Mouse (Mus musculus) activated CD4-positive, CD25-positive, alpha-beta regulatory T cell, adult 4 months (primary cell): Measurements from ENCODE around the gene Usp37. TPM values are rescaled to one million over a fixed set of nuclear protein-coding genes. Genes with fewer than 3 reads are reported as not detected.

ENCODE experiments used
- ATAC-seq: one replicate; pipeline ENCODE4 v1.8.0; 2017
- polyA plus RNA-seq, 2 experiments: library from polyadenylated mRNA; unstranded; fragments of 100-300 nt; shearing (Covaris generic); gene quantifications; one replicate each; pipeline ENCODE4 v1.2.1; 2017

Usp37 gene
- polyA plus RNA-seq, 2 experiments from 2014 or later = 19.6 to 27.0 TPM

GRCm38 (mm10) chr1:74396456-74397222, 147.4 kb downstream of the Usp37 start:
- ATAC-seq = peak; percentile 3

DNA sequence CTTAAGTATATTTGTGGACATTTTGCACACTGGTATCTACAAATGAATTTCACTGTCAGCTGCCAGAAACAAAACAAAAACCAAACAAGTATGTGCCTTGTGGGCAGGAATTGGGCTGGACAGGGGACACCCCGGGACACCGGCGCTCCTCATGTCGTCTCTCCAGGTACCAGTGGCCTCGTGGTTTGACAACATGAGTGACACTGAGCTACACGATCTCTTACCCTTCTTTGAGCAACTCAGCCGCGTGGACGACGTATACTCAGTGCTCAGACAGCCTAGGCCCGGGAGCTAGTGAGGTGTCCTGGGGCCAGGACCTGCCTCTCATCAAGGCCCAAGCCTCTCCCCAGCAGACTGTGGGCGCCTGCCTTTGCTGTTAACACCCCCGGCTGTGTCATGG, 148.8 kb downstream of the Usp37 start:
- ATAC-seq = no peak

- ATAC-seq = no peak
These were observed 149.2 kb downstream of the Usp37 start for GRCm38 (mm10) chr1:74394858-74395257.

- no peak for ATAC-seq
These were observed 149.8 kb downstream of the Usp37 start for GRCm38 (mm10) chr1:74394311-74394710.

DNA sequence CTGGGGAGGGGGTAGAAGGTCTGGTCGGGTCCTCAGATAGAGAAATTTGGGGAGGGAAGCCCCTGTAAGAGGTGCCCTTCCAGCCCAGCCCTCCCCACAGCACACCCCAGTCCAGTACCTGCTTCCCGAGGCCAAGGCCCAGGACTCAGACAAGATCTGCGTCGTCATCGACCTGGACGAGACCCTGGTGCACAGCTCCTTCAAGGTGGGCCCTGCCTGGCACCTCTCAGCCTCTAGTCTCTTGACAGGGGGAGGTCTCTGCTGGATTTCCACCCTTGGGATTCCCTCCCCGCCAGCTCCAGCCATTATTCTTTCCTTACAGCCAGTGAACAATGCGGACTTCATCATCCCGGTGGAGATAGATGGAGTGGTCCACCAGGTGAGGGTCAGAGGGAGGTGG, 150.4 kb downstream of the Usp37 start:
- ATAC-seq = no peak

DNA sequence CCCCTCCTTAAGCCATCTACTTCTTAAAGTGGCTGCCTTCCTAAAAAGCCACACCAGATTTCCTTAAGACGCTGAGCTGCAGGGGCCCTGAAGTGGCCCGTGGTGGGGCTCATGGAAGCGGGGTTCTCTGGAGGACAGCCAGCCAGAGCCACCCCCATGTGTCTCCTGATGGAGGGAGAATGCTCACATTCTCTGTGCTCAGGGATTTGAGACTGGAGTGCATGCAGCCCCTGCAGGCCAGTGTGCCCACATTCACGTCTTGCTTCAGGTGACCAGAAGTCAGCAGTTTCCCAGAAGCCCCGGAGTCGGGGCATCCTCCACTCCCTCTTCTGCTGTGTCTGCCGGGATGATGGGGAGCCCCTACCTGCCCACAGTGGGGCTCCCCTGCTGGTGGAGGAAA, 151.1 kb downstream of the Usp37 start:
- no peak for ATAC-seq

DNA sequence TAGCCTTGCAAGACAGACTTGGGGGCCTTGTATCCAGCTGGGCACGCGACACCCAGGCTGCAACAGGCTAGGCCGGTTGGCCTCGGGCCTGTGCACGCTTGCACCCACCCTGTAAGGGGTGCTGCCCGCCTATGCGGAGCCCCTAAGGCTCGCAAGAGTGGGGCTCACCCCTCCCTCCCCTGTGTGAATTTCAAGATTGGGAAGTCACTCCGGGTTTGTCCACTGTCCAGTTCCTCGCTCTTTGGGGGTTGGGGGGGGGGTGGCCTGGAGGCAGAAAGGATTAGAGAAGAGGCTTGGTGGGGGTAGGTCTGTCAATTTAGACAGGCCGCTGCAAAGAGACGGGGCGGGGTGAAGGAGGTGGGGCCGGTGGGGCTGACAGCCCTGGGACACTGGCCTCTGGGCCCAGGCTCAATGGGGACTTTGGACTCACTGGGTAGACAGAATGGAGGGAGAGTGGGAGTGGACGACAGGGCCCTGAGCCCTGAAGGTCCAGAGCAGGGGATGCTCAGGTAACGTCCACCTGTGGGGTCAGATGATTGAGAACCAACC, 151.6 kb downstream of the Usp37 start:
- ATAC-seq = no peak

DNA sequence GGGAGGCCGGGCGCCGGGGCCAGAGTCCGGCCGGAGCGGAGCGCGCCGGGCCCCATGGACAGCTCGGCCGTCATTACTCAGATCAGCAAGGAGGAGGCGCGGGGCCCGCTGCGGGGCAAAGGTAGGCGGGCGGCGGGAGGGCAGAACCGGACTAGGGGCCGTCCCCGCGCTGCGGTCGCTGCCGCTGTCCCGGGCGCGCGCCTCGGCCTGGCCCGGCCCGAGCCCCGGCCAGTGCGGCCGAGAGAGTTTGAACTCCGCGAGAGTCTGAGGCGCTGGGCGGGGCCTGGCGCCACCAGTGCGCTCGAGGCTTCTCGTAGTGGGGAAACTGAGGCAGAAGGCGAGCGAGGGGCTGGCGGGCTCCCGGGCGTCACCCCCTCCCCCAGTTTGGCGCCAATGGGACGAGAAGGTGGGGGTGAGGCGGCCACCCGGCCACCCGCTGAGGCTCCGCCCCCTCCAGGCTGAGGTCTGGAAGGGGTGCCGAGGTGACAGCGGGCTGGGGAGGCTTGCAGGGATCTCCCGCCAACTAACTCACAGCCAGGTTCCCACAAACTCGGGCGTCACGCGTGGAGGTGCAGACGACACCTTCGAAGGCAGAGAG, 152.1 kb downstream of the Usp37 start:
- ATAC-seq = peak; percentile 6

DNA sequence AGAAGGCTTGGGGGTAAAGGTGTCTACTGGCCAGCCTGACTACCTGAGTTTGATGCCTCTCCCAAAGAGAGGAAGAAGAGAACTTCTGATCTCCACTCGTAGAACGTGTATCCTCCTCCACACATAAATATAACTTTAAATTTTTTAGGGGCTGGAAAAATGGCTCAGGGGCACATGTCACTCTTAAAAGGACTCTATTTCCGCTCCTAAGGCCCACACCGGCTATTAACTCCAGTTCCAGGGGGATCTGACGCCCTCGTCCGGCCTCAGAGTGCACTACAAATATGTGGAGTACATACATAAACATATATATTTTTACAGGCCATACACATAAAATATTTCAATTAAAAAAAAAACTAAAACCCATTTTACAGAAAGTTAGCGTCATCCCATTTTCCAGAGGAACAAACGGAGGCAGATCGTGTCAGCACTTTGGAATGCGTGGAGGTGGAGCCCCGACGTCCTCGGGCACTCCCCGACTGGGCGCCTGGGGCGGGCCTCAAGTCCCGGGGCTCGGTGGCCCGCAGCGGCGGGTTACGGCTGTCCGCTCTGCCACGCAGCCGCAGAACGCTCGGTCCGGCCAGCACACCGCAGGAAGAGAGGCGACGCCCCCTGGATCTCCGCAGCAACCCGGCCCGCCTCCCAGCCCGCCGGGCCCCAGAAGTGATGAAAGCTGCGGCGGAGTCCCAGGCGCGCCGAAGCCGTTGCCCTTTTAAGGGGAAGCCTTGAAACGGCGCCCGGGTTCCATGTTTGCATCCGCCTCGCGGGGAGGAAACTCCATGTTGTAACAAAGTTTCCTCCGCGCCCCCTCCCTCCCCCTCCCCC, 152.9 kb downstream of the Usp37 start, which contains the start of gene Ctdsp1:
Gene Ctdsp1 (plus strand): TSS at position 586 of the 825 bp plus-strand sequence.
- ATAC-seq = peak; percentile 51

DNA sequence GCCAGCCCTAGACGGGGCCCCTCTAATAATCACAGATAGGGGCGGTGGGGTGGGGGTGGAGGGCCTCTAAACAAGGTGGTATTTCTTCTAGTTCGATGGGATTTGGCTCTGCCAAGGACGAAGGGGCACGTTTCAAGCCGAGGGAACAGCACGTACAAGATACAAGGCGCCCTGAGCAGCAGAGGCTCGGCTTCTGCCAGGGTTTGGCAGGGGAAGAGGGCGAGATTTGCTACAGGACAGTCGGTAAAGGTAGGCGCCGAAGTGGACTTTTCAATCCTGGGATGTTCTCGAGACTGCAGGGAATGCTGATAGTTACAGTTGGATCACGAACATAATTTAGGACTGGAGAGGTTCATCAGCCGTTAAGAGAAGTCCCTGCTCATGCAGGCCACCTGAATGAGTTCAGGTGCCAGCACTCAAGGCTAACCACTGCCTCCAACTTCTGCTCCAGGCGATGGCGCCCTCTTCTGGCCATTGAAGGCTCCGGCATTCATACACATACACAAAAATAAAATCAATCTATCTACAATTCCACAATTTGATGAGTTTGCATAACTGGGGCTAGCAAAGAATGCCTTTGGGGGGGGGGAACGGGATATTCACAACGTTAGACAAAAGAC, 153.7 kb downstream of the Usp37 start:
- ATAC-seq = no peak

DNA sequence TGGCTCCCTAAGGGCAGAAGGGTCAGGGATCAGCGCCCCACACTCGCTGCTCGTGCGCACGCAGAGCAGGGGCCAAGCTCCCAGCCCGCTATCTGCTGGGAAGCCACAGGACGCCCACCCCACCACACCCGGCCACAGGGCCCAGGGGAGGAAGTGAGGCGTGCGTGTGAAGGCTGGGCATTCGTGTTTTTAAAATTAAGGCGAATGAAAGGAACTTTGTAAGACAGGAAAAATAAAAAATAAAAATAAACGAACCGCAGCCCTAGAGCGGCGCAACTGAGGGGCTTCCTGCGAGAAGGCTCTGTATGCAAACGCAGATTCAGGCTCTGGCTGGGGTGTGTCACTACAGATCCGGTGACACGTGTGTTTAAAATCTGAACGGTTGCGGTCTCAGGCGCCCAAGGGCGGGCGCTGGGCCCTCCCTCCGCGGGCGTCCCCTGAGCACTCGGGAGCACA, 154.2 kb downstream of the Usp37 start:
- ATAC-seq = peak; percentile 38

DNA sequence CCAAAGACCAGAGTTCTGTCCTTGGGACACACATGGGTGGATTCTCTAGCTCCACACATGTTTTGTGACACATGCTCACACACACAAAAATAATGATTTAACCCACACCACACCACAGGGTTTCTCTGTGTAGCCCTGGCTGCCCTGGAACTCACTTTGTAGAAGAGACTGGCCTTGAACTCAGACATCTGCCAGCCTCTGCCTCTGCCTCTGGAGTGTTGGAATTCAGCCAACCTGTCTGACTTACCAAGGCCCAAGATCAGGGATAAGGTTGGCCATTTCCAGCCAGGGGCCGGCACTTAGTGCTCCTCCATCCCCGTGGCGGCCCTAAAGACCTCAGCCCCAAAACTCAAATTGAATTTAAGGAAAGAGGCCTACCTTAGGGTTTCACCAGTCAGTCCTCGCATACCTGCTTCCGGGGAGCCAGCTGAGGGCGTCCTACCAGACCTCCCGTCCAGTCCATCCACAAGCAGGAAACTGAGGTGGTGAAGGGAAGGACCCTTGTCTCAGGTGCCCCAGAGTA, 155.6 kb downstream of the Usp37 start:
- ATAC-seq = no peak

- ATAC-seq = no peak
These were observed 156.6 kb downstream of the Usp37 start for GRCm38 (mm10) chr1:74387386-74387988.

- peak; percentile 66 for ATAC-seq
These were observed 157.2 kb downstream of the Usp37 start for GRCm38 (mm10) chr1:74386714-74387385.

DNA sequence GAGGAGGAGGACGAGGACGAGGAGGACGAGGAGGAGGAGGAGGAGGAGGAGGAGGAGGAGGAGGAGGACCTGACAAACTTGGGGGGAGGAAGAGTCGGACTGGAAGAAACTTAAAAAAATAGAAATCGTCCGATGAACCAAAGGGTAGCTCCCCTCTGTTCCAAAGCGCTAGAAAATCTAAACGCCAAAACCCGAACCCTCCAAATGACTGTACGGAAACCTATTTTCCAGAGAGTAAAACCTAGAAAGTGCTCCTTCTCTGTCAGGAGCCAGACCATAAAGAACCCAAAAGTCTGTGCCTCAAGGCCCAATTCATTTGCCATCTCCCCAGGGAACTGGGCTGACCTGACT, 157.7 kb downstream of the Usp37 start:
- no peak for ATAC-seq

DNA sequence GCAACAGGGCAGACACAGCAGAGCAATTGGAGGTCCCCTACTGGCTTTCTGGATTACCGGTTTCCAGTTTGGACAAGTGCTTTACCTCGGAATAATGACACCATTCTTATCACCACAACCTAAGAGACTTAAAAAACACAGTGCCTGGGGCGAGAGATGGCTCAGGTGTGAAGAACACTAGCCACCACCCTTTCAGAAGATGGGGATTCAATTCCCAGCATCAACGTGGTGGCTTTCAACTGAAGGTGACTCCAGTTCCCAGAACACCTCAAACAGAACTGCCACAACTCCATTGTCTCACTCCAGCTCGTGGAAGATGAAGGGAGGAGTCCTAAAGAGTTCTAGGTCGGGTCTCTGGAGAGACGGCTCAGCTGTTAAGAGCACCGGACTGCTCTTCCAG, 158.6 kb downstream of the Usp37 start:
- ATAC-seq = no peak

Other genes with a start within 250 kb of the Usp37 start
- gene Tmbim1, start 238.7 kb downstream of the Usp37 start, polyA plus RNA-seq = 10 to 100 TPM; 13.1 to 16.1 TPM
- gene Catip, start 182.2 kb downstream of the Usp37 start, polyA plus RNA-seq = not detected
- gene Slc11a1, start 169.1 kb downstream of the Usp37 start, polyA plus RNA-seq = under 1 TPM; 0.42 to 0.97 TPM
- gene Ctdsp1, start 152.8 kb downstream of the Usp37 start, polyA plus RNA-seq = 10 to 100 TPM; 29.9 to 31.9 TPM
- under 1 TPM in 1 of 2 experiments, not detected in 1; 0.13 TPM for gene Vil1, start 134.9 kb downstream of the Usp37 start, polyA plus RNA-seq
- gene Cnot9, start 38.2 kb downstream of the Usp37 start, polyA plus RNA-seq = 10 to 100 TPM; 52.3 to 57.8 TPM
- 1 to 10 TPM; 1.0 to 1.6 TPM for gene Plcd4, start 1.4 kb downstream of the Usp37 start, polyA plus RNA-seq
- 10 to 100 TPM in 1 of 2 experiments, 1 to 10 TPM in 1; 7.0 to 12.6 TPM for gene Zfp142, start 44.0 kb upstream of the Usp37 start, polyA plus RNA-seq
- 10 to 100 TPM; 11.1 to 13.4 TPM for gene Bcs1l, start 44.0 kb upstream of the Usp37 start, polyA plus RNA-seq
- gene Rnf25, start 57.1 kb upstream of the Usp37 start, polyA plus RNA-seq = 10 to 100 TPM; 15.6 to 18.1 TPM
- gene Stk36, start 57.2 kb upstream of the Usp37 start, polyA plus RNA-seq = under 1 TPM in 1 of 2 experiments, not detected in 1; 0.32 TPM
- gene Ttll4, start 117.5 kb upstream of the Usp37 start, polyA plus RNA-seq = 10 to 100 TPM; 11.5 to 14.8 TPM
- under 1 TPM in 1 of 2 experiments, not detected in 1; 0.33 TPM for gene Cyp27a1, start 169.3 kb upstream of the Usp37 start, polyA plus RNA-seq
- gene Prkag3, start 204.9 kb upstream of the Usp37 start, polyA plus RNA-seq = not detected
- gene Wnt6, start 227.6 kb upstream of the Usp37 start, polyA plus RNA-seq = not detected
- under 1 TPM in 1 of 2 experiments, not detected in 1; 0.53 TPM for gene Wnt10a, start 247.2 kb upstream of the Usp37 start, polyA plus RNA-seq